25 mouse cellular contexts compared by ENCODE assay signal in the genomic region with DNA sequence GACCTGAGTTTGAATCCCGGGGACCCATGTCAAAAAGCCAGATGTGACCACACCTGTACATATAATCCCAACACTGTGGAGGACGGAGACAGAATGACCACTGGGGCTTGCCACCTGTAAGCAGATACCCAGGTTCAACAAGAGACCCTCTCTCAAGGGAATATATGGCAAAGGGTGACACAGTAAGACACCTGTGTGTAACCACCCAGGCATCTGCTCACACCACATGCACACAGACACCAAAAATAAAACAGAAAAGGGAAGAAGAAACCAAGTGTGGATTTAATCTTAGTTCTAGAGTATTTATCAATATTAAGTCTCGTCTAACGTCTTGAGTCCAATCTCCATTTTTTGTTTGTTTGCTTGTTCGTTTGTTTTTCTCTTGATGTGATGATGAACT. TPM values are rescaled to one million over a fixed set of nuclear protein-coding genes. Genes with fewer than 3 reads are reported as not detected.
"Had no signal": no experiment of that assay in that cellular context is flagged by ENCODE, and none has a peak within 500 bp of the region (broad histone marks: within the 10 kb centered on the region; RNA-seq: fewer than 3 reads in every experiment).

No protein-coding gene starts in this region.

- H3K4me1 ChIP-seq: heart, embryonic 10.5 days; heart, embryonic 12.5 days; hindbrain, embryonic 10.5 days; hindbrain, embryonic 12.5 days; kidney, embryonic 15.5 days had no signal

- H3K9me3 ChIP-seq: heart, embryonic 10.5 days; heart, embryonic 12.5 days; hindbrain, embryonic 10.5 days; hindbrain, embryonic 12.5 days; kidney, embryonic 15.5 days; limb, embryonic 13.5 days; limb, embryonic 15.5 days had no signal

- H3K4me2 ChIP-seq: heart, embryonic 12.5 days; hindbrain, embryonic 12.5 days; hindbrain, embryonic 14.5 days; kidney, embryonic 15.5 days; limb, embryonic 13.5 days; limb, embryonic 15.5 days had no signal

- H3K27ac ChIP-seq: gastrocnemius, adult 2 months; heart, embryonic 10.5 days; hindbrain, embryonic 10.5 days; hindbrain, embryonic 12.5 days; hindbrain, embryonic 14.5 days; kidney, embryonic 15.5 days; kidney, postnatal 0 days; limb, embryonic 13.5 days; limb, embryonic 15.5 days had no signal

- H3K9ac ChIP-seq: heart, embryonic 12.5 days; hindbrain, embryonic 12.5 days; hindbrain, embryonic 14.5 days; kidney, embryonic 15.5 days; limb, embryonic 13.5 days; limb, embryonic 15.5 days had no signal

- H3K36me3 ChIP-seq: heart, embryonic 10.5 days; heart, embryonic 12.5 days; hindbrain, embryonic 10.5 days; hindbrain, embryonic 12.5 days; kidney, embryonic 15.5 days; limb, embryonic 13.5 days; limb, embryonic 15.5 days had no signal

- H3K4me3 ChIP-seq: gastrocnemius, adult 2 months; heart, embryonic 10.5 days; heart, embryonic 12.5 days; hindbrain, embryonic 10.5 days; hindbrain, embryonic 12.5 days; kidney, embryonic 15.5 days; limb, embryonic 13.5 days; limb, embryonic 15.5 days had no signal

- ATAC-seq: hindbrain, embryonic 16.5 days; intestine, embryonic 16.5 days had no signal

- DNase-seq: gastrocnemius, adult 2 months; gastrocnemius, postnatal 10 days; gastrocnemius, postnatal 25 days; heart, adult 18-20 months; heart, postnatal 10 days; heart, postnatal 4 days; kidney, adult 18-20 months; kidney, adult 8-10 months; kidney, postnatal 14 days; kidney, postnatal 36 days; layer of hippocampus, adult 9-11 months; layer of hippocampus, postnatal 36 days; left cerebral cortex, postnatal 4 days had no signal

RNA-seq across cellular contexts. Expression of a gene that starts 5.9 kb away (rescaled TPM):
- total RNA-seq: granulocyte monocyte progenitor cell, adult 5-6 weeks had no signal
